Mouse (Mus musculus) forebrain, embryonic 11.5 days (tissue): ENCODE data around the gene Tmem238l. TPM values are rescaled to one million over a fixed set of nuclear protein-coding genes. Genes with fewer than 3 reads are reported as not detected.
A peak's percentile ranks its signal among the peaks of the same experiment; 100 is the strongest.

Experiments used
- ATAC-seq: fragments of 200-750 bp; cut with Nextera tagmentation; replicated peaks from 2 replicates; pipeline ENCODE4 v1.8.0; 2017; ENCODE audit warnings: moderate TSS enrichment; ENCODE audit not compliant: low FRiP score
- DNase-seq: peaks from one replicate; pipeline ENCODE4 v3.0.0-alpha.2; 2017; ENCODE audit warnings: low spot score
- H3K27ac ChIP-seq: fragments of 300-500 bp; sonication (generic); 2 replicates; pipeline ENCODE4 v1.5.1; 2014; ENCODE audit warnings: low read depth, low read length
- H3K27me3 ChIP-seq: fragments of 300-500 bp; sonication (generic); 2 replicates; pipeline ENCODE4 v1.6.1; 2014; ENCODE audit warnings: mild to moderate bottlenecking, low read length, mixed read lengths; ENCODE audit not compliant: control insufficient read depth, insufficient read depth
- H3K36me3 ChIP-seq: fragments of 300-500 bp; sonication (generic); 2 replicates; pipeline ENCODE4 v1.6.1; 2014; ENCODE audit warnings: mild to moderate bottlenecking, low read length, moderate library complexity, mixed read lengths; ENCODE audit not compliant: control insufficient read depth, insufficient read depth
- H3K4me1 ChIP-seq: fragments of 300-500 bp; sonication (generic); replicated peaks from 2 replicates; pipeline ENCODE4 v1.6.1; 2014; ENCODE audit warnings: low read length, mixed read lengths; ENCODE audit not compliant: control insufficient read depth, insufficient read depth
- H3K4me2 ChIP-seq: fragments of 300-500 bp; sonication (generic); 2 replicates; pipeline ENCODE4 v1.6.1; 2014; ENCODE audit warnings: low read depth, mild to moderate bottlenecking, low read length, moderate library complexity, mixed read lengths; ENCODE audit not compliant: severe bottlenecking
- H3K4me3 ChIP-seq: fragments of 300-500 bp; sonication (generic); 2 replicates; pipeline ENCODE4 v1.5.1; 2014; ENCODE audit warnings: low read depth, low read length
- H3K9ac ChIP-seq: fragments of 300-500 bp; sonication (generic); 2 replicates; pipeline ENCODE4 v1.6.1; 2014; ENCODE audit warnings: low read length
- H3K9me3 ChIP-seq: fragments of 300-500 bp; sonication (generic); 2 replicates; pipeline ENCODE4 v1.6.1; 2016; ENCODE audit warnings: low read length, mixed read lengths; ENCODE audit not compliant: control insufficient read depth
- WGBS: fragments of 180-500 bp; shearing (Covaris S2); extraction: QIAGEN DNeasy Blood & Tissue Kit; methylation state at CpG from one replicate; pipeline ENCODE4 v1.1.7; 2014; 5-methylcytosine and 5-hydroxymethylcytosine counted together
- polyA plus RNA-seq: library from polyadenylated mRNA; unstranded; fragments of >200 nt; fragmentation: Nextera tagmentation; extraction: Ambion mirVana; gene quantifications from 2 replicates; pipeline ENCODE4 v1.2.1, GENCODE M21; 2014

Gene Tmem238l
- polyA plus RNA-seq, 1 experiment from 2014 or later, result not detected

DNA sequence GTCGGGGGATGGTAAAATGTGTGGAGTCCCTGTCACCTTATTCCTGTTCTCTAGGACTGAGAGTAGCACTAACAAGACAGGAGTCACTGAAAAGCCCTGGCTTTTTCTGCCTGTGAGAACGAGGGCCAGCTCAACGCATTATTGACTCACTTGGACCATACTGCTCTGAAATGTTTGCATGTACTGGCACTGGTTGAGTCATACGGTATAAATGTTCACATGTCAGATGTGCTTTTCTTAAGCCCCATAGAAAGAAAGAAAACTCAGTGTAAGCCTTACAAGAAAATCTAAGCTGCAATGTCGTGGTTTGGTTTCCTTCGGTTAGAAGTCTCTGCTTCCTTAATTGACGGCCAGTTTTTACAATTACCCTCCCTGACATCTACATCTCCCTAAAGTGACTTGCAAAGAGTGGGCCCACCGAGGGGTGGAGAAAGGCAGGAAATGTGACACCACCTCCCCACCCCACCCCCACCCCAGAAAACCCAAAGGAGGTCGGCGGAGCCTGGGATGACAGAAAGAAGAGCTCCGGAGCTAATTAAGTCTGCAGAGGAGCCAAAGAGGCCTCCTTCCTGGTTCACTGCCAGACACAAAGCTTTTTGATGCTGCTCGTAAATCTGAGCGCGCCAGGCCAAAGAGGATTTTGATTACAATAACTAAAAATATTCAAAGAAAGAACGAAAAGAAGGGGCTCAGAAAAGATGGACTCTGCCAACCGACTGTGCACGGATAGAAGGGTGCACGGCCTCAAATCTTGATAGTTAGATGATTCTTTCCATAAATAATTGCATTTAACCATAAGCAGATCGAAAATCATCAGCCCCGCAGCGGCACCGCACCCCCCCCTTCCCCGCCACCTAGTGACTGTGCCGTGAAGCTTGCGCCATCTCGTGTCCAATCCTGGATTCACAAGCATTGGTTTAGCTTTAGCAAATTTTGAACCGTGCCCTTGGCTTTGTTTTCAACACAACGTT lies 28.0 kb downstream of the Tmem238l start:
- Histone ChIP-seq H3K27me3 (no peaks in the 10 kb centered on the region), H3K4me3 (peak overlapping the region; percentile 31), H3K4me2 (peak overlapping the region; percentile 57), H3K36me3 (no peaks in the 10 kb centered on the region), H3K9ac (peak overlapping the region; percentile 61), H3K9me3 (no peaks in the 10 kb centered on the region), H3K4me1 (peaks cover 5% of the 10 kb centered on the region; the same call in 1 of the 2 replicates), H3K27ac (peak overlapping the region; percentile 79)
- ATAC-seq, result peak; percentile 71
- peak; percentile 90 for DNase-seq
- 4% methylated on average over 28 of the region's 28 CpGs for WGBS

DNA sequence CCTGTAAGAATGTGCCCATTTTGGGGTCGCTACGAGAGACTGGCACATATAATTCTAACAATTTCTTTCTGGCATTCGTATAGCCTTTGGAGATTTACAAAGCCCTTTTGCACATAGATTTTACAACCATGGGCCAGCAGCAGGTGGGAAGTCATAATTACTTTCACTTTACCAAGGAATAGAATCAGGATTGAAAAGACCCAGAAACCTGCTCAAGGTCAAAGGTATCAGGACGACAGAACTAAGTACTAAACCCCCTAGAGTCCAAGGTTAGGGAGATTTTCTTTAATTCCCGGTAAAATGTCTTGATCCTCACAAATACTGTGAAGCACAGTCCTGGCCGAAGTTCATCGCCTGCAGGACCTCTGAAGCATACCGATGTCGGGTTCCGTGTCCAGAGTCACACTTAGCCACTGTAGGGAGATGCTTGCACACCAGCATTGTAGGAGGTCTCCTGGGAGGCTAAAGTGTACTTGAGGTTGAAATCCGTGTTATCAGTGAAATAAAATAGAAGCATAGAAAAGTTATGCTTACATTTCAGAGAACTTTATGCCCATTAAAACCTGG lies 28.8 kb downstream of the Tmem238l start:
- DNase-seq, result no peak
- peak overlapping the region; percentile 79 for H3K27ac ChIP-seq

DNA sequence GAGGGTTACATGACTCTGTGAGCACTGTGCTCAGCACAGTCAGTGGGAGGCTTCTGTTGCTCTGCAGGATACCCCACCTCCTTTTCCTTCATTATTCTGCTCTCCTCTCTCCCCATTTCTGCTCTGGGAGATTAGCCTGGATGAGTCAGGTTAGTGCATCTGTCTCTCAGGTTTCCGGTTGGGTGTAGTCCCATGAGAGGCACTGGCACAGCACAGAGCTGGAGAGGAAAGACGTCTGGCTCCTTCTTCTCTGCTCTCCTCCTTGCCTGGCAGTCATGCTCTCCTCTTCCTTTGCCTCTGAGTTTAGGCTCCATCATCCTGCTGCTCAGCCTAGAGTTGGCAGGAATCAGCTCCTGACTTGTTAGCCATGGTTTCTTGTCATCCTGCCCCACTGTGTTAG lies 35.7 kb downstream of the Tmem238l start:
- Histone ChIP-seq H3K27ac (no peak overlapping the region), H3K9me3 (no peaks in the 10 kb centered on the region), H3K27me3 (no peaks in the 10 kb centered on the region), H3K4me1 (no peaks in the 10 kb centered on the region), H3K9ac (no peak overlapping the region), H3K4me2 (no peak overlapping the region), H3K4me3 (no peak overlapping the region), H3K36me3 (no peaks in the 10 kb centered on the region)
- 82% methylated on average over 2 of the region's 2 CpGs for WGBS
- ATAC-seq (no peak), DNase-seq (no peak)

More for the DNA sequence above, 28.8 kb downstream of the Tmem238l start:
- no peaks in the 10 kb centered on the region for H3K27me3 ChIP-seq
- H3K4me1 ChIP-seq, result peaks cover 5% of the 10 kb centered on the region; the same call in 1 of the 2 replicates
- no peaks in the 10 kb centered on the region for H3K9me3 ChIP-seq
- no peaks in the 10 kb centered on the region for H3K36me3 ChIP-seq
- peak overlapping the region; percentile 61 for H3K9ac ChIP-seq
- ATAC-seq, result no peak
- H3K4me3 ChIP-seq, result peak overlapping the region; percentile 31
- 41% methylated on average over 11 of the region's 11 CpGs for WGBS
- peak overlapping the region; percentile 57 for H3K4me2 ChIP-seq

DNA sequence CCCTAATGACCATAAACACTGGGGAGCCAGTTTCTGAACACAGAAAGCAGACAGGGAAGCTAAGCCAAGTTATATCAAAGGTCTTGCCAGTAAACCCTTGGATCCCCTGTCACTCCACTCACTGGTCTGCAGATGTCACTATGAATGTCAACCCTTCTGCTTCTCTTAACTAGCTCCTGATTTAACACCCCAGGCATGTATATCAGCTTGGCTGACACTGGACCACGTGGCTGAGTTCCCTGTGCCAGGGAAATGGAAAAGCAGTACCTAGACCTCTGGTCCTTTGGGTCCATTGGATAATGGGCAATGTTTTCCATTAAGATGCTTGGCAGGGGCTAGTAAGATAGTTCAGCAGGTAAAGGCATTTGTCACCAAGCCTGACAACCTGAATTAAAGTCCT lies 37.2 kb downstream of the Tmem238l start:
- DNase-seq, result no peak
- Histone ChIP-seq H3K27me3 (no peaks in the 10 kb centered on the region), H3K9ac (no peak overlapping the region), H3K4me3 (no peak overlapping the region), H3K4me2 (no peak overlapping the region), H3K4me1 (no peaks in the 10 kb centered on the region), H3K9me3 (no peaks in the 10 kb centered on the region), H3K36me3 (no peaks in the 10 kb centered on the region), H3K27ac (no peak overlapping the region)
- ATAC-seq, result no peak
- WGBS, result 53% methylated on average over 1 of the region's 1 CpGs

DNA sequence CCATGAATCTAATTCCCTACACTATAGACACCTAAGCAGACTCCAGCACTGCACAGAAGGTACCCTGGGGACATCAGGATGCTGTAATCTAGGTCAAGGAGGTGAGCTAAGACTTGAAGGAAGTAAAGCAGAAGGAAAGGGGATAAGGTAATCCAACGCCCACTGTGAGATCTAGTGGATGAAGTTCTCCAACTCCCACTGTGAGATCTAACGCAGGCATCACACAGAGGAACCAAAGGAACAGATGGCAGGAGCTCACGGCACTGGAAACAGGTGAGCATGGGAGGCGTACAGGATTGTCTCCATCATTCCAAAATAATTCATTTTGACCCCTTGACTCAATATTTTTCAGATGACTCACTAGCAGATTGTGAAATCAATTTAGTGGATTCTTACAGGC lies 40.0 kb downstream of the Tmem238l start:
- no peak overlapping the region for H3K4me2 ChIP-seq
- no peak for ATAC-seq
- H3K27me3 ChIP-seq, result no peaks in the 10 kb centered on the region
- H3K4me3 ChIP-seq, result no peak overlapping the region
- no peaks in the 10 kb centered on the region for H3K36me3 ChIP-seq
- no peak overlapping the region for H3K27ac ChIP-seq
- DNase-seq, result no peak
- H3K4me1 ChIP-seq, result 0 out of 2 replicates have a peak, but pooled peaks cover 5% of the 10 kb centered on the region
- WGBS, result 66% methylated on average over 4 of the region's 4 CpGs
- no peak overlapping the region for H3K9ac ChIP-seq
- no peaks in the 10 kb centered on the region for H3K9me3 ChIP-seq

DNA sequence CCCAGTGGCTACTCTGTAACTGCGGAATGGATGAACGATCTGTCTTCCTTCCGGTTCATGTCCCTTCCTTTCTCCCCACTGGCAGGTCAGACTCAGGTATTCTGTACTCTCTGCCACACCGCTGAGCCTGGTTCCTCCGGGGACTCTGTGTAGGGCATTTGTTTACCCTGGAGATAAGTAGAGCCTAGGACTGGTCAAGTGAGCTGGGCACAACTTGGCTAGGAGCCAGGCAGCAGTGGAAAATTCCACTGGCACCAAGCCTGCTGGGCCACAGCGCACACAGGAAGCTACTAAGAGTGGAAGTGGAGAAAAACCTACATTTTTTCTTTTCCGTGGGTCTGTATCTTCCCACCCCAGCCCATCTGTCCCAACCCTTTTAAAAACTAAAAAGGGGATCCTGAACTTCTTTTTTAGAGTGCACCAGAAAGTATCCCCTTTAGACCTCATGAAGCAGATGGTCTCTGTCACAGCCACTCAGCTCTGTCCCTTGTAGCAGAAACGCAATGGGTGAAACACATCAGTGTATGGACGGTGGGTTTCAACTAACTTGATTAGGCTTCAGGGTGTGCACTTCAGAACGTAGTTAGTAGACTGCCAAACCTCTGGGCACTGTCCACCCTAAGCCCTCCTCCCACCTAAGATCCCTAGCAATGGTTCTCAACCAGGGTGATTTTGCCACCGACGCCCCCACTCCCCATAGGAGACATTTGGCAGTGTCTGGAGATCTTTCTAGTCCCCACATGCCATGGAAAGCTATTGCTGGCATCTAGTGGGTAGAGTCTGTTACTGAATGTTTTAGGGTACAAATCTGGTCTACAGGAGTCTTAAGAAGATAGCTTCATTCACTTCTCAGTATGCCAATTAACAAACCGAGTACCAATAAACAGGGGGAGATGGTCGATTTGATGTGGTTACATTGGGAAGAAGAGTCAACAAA lies 42.3 kb downstream of the Tmem238l start:
- Histone ChIP-seq H3K4me1 (peaks cover 12% of the 10 kb centered on the region; the same call in 1 of the 2 replicates), H3K36me3 (no peaks in the 10 kb centered on the region), H3K4me2 (no peak overlapping the region), H3K27ac (no peak overlapping the region), H3K27me3 (no peaks in the 10 kb centered on the region), H3K9ac (no peak overlapping the region), H3K9me3 (no peaks in the 10 kb centered on the region), H3K4me3 (no peak overlapping the region)
- WGBS, result 87% methylated on average over 14 of the region's 14 CpGs
- DNase-seq (no peak), ATAC-seq (no peak)

DNA sequence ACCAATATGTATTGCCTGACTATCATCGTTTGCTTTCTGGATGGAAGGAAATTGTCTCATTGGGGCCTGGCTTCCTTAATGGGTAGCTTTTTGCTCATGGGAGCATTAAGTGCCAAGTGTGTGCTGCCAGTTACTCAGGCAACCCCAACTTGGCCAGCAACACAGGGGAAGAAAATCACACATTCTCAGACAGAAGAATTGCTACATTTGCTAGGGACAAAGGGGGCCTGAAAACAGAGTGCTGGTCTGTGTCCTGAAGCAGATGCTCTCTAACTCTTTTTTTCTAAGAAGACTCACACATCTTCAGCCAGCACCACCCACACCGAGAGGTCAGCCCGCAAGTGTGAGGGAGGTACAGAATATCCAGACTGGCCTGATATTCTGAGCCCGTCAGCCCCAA lies 44.2 kb downstream of the Tmem238l start:
- Histone ChIP-seq H3K4me1 (peaks cover 12% of the 10 kb centered on the region; the same call in 1 of the 2 replicates), H3K27ac (no peak overlapping the region), H3K36me3 (no peaks in the 10 kb centered on the region), H3K9me3 (no peaks in the 10 kb centered on the region), H3K9ac (no peak overlapping the region), H3K27me3 (no peaks in the 10 kb centered on the region), H3K4me3 (no peak overlapping the region), H3K4me2 (no peak overlapping the region)
- WGBS, result 76% methylated on average over 4 of the region's 4 CpGs
- DNase-seq (no peak), ATAC-seq (no peak)

DNA sequence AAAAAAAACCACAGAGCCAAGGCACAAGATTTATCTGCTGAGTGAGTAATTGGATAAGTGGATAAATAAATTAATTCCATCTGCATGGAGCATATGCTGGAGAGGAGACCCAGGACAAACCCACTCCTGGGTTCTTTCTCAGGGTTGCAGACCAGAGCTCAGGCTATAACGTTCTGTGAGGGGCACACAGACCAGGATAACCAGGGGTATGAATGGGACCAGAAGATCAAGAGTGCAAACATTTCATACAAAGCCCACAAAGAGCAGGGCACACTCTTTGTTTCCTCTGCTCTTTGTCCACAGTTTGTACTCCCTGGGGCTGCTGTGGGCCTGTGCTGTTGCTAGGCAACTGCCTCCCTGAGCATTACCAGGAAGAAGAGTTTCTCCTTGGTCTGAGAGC lies 45.3 kb downstream of the Tmem238l start:
- Histone ChIP-seq H3K4me3 (no peak overlapping the region), H3K27me3 (no peaks in the 10 kb centered on the region), H3K36me3 (no peaks in the 10 kb centered on the region), H3K9me3 (no peaks in the 10 kb centered on the region), H3K27ac (no peak overlapping the region), H3K4me2 (no peak overlapping the region), H3K4me1 (peaks cover 12% of the 10 kb centered on the region; the same call in 1 of the 2 replicates), H3K9ac (peak overlapping the region; percentile 39; the same call in 1 of the 2 replicates)
- WGBS, result 5% methylated on average over 1 of the region's 1 CpGs
- ATAC-seq, result peak; percentile 70
- peak; percentile 57 for DNase-seq
